Mouse (Mus musculus): Measurements from ENCODE around the gene Aamp. TPM values are rescaled to one million over a fixed set of nuclear protein-coding genes. Genes with fewer than 3 reads are reported as not detected.
A peak's percentile ranks its signal among the peaks of the same experiment; 100 is the strongest.

Aamp gene
- polyA plus RNA-seq, 1 experiment from 2014 or later: 232 TPM

DNA sequence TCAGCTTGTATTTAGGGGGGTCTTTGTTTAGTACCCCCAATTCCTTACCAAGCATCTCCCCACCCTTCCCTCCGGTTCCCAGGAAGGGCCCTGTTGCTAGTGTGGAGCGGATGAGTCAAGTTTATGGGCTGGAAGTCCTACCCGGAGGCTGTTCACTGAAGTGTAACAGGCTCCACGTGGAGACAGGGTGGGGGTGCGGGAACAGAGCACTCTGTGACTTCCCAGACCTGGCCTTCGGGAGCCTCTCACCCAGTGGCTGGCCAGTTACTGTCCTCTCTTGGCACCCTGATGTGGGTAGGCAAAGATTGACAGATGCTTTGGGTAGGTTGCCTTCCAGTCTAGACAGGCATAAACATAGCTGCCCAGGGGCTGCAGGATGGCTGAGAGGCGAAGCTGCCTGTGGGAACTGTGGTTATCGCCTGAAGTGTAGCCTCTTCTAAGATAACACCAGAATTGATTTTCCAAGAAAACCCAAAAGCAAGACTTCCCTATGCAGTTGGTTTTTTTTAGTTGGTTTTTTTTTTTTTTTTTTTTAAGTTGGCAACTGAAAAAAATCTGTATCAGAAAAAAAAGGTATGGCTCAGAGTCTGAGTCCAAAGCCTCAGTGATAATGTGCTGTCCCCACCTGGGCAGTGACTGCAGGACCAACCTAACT, 6.5 kb downstream of the Aamp start:
- ATAC-seq (ENCODE audit: insufficient number of reproducible peaks, low FRiP score, low TSS enrichment, low read depth): no peak
- whole genome bisulfite sequencing: 50% methylated on average over 8 of the region's 8 CpGs
- Histone ChIP-seq H3K4me3 (no peak overlapping the region), H3K27me3 (no peaks in the 10 kb centered on the region), H3K9ac (no peak overlapping the region), H3K4me2 (no peak overlapping the region), H3K4me1 (peaks cover 10% of the 10 kb centered on the region), H3K36me3 (peaks cover 47% of the 10 kb centered on the region), H3K27ac (no peak overlapping the region), H3K9me3 (no peaks in the 10 kb centered on the region)

DNA sequence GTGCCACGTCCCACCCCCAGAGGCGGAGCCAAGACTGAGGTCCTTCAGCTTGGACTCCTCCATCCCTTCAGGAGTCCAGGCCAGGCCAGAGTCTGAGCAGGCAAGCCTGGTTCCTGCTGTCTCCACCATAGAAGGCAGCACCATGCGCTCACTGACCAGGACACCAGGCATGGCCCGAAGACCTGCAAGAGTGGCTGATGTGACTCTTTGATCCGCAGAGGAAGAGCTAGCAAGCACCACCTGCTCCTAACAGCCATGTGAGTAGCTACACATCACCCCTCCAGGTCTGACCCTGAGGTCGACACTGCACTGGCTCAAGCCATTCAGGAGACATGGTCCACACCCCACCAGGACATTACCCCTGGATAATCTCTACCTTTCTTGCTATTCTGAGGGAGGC, 7.5 kb downstream of the Aamp start:
- no peak for ATAC-seq (ENCODE audit: insufficient number of reproducible peaks, low FRiP score, low TSS enrichment, low read depth)
- 64% methylated on average over 6 of the region's 6 CpGs for WGBS
- H3K27me3 ChIP-seq: no peaks in the 10 kb centered on the region
- no peak overlapping the region for H3K27ac ChIP-seq
- H3K4me1 ChIP-seq: peaks cover 4% of the 10 kb centered on the region
- H3K9ac ChIP-seq: no peak overlapping the region
- H3K4me2 ChIP-seq: no peak overlapping the region
- H3K9me3 ChIP-seq: no peaks in the 10 kb centered on the region
- peaks cover 37% of the 10 kb centered on the region for H3K36me3 ChIP-seq
- no peak overlapping the region for H3K4me3 ChIP-seq

GRCm38 (mm10) chr1:74275015-74275414, 9.5 kb downstream of the Aamp start:
- Histone ChIP-seq H3K9ac (no peak overlapping the region), H3K36me3 (peaks cover 17% of the 10 kb centered on the region), H3K4me3 (no peak overlapping the region), H3K27me3 (no peaks in the 10 kb centered on the region), H3K4me1 (peaks cover 4% of the 10 kb centered on the region), H3K9me3 (no peaks in the 10 kb centered on the region), H3K27ac (no peak overlapping the region), H3K4me2 (no peak overlapping the region)
- 7% methylated on average over 9 of the region's 9 CpGs for WGBS
- ATAC-seq (ENCODE audit: insufficient number of reproducible peaks, low FRiP score, low TSS enrichment, low read depth): no peak

GRCm38 (mm10) chr1:74271659-74272058, 12.9 kb downstream of the Aamp start:
- no peak overlapping the region for H3K9ac ChIP-seq

DNA sequence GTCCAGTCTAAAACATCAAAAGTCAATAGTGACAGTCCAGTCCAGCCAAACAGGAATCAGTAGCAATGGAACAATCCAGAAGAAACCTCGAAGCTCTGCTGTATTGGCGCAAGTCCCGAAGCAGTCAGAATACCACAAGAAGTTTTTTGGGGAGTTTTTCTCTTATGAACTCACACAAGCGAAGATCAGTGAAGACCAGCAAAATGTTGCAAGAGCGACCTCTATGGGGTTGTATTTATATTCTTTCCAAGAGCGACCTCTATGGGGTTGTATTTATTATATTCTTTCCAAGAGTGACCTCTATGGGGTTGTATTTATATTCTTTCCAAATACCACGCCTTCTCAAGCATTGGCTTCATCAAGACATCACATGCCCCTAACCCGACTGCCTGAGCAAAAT, 15.8 kb downstream of the Aamp start:
- ATAC-seq (ENCODE audit: insufficient number of reproducible peaks, low FRiP score, low TSS enrichment, low read depth): no peak
- H3K4me1 ChIP-seq: no peaks in the 10 kb centered on the region
- no peaks in the 10 kb centered on the region for H3K9me3 ChIP-seq
- H3K4me3 ChIP-seq: no peak overlapping the region
- no peaks in the 10 kb centered on the region for H3K27me3 ChIP-seq
- WGBS: 85% methylated on average over 8 of the region's 8 CpGs
- H3K27ac ChIP-seq: no peak overlapping the region
- H3K36me3 ChIP-seq: peaks cover 57% of the 10 kb centered on the region
- H3K9ac ChIP-seq: no peak overlapping the region
- no peak overlapping the region for H3K4me2 ChIP-seq

More at GRCm38 (mm10) chr1:74271659-74272058, 12.9 kb downstream of the Aamp start:
- no peak for ATAC-seq (ENCODE audit: insufficient number of reproducible peaks, low FRiP score, low TSS enrichment, low read depth)
- Histone ChIP-seq H3K4me3 (no peak overlapping the region), H3K4me2 (no peak overlapping the region), H3K27ac (no peak overlapping the region), H3K36me3 (peaks cover 28% of the 10 kb centered on the region), H3K4me1 (peaks cover 4% of the 10 kb centered on the region), H3K9me3 (no peaks in the 10 kb centered on the region), H3K27me3 (no peaks in the 10 kb centered on the region)
- WGBS: 65% methylated on average over 4 of the region's 4 CpGs

GRCm38 (mm10) chr1:74262510-74262909, 22.0 kb downstream of the Aamp start:
- Histone ChIP-seq H3K27me3 (no peaks in the 10 kb centered on the region), H3K9ac (no peak overlapping the region), H3K27ac (no peak overlapping the region), H3K9me3 (no peaks in the 10 kb centered on the region), H3K4me3 (no peak overlapping the region), H3K4me2 (no peak overlapping the region), H3K4me1 (no peaks in the 10 kb centered on the region), H3K36me3 (peaks cover 90% of the 10 kb centered on the region)
- ATAC-seq (ENCODE audit: insufficient number of reproducible peaks, low FRiP score, low TSS enrichment, low read depth): no peak
- WGBS: 85% methylated on average over 6 of the region's 6 CpGs

GRCm38 (mm10) chr1:74256782-74257181, 27.8 kb downstream of the Aamp start:
- H3K4me3 ChIP-seq: no peak overlapping the region
- no peak overlapping the region for H3K4me2 ChIP-seq
- H3K4me1 ChIP-seq: no peaks in the 10 kb centered on the region
- ATAC-seq (ENCODE audit: insufficient number of reproducible peaks, low FRiP score, low TSS enrichment, low read depth): no peak
- H3K9me3 ChIP-seq: no peaks in the 10 kb centered on the region
- 70% methylated on average over 4 of the region's 4 CpGs for WGBS
- H3K27ac ChIP-seq: no peak overlapping the region
- H3K9ac ChIP-seq: no peak overlapping the region
- peaks cover 83% of the 10 kb centered on the region for H3K36me3 ChIP-seq
- H3K27me3 ChIP-seq: no peaks in the 10 kb centered on the region

DNA sequence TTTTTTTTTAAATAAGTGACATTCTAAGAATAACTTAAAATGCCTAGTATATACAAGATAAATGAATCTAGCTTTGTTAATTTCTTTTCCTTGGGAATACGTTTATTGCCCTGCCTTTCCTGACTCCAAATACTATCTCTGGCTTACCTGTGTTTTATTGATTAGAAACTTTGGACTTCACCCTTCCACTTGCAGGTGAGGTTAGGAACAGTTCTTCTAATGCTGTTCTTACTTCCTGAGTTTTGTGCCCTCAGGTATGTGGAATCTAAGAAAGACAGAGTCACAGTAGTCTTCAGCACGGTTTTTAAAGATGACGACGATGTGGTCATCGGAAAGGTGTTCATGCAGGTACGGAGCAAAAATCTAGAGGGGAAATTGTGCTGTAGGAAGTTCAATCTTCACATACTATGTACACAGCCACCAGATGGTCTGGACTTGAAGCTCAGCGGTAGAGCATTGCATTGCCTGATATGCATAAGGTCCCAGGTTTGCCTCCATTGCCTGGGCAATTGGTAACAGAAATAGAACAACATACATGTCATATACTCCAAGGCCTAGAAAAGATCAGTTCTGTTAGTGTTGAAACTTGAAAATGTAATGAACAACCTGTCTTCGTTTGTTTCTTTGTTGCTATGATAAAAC, 28.7 kb downstream of the Aamp start:
- Histone ChIP-seq H3K9me3 (no peaks in the 10 kb centered on the region), H3K27me3 (no peaks in the 10 kb centered on the region), H3K27ac (no peak overlapping the region), H3K4me2 (no peak overlapping the region), H3K4me1 (no peaks in the 10 kb centered on the region), H3K9ac (no peak overlapping the region), H3K36me3 (peaks cover 85% of the 10 kb centered on the region), H3K4me3 (no peak overlapping the region)
- WGBS: 97% methylated on average over 8 of the region's 8 CpGs
- ATAC-seq (ENCODE audit: insufficient number of reproducible peaks, low FRiP score, low TSS enrichment, low read depth): no peak

DNA sequence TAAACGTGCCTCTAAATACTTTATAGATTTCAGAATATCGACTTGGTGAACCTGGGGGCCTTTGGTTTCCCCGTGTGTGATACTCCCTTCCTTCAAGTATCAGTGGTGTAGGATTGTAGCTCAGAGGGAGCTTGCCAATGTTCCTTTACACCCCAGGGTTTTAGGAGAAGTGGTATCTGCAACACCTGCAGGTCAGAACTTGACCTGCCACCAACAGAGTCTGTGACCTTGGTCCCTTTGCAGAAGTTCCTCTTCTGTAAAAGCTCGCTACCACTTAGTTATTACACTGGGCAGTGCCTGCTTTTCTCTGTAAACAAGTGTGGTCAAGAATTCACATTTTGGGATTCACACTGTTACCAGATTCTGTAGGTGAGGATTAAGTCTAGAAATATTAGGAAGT, 34.4 kb downstream of the Aamp start:
- 81% methylated on average over 4 of the region's 4 CpGs for WGBS
- no peaks in the 10 kb centered on the region for H3K4me1 ChIP-seq
- no peak for ATAC-seq (ENCODE audit: insufficient number of reproducible peaks, low FRiP score, low TSS enrichment, low read depth)

DNA sequence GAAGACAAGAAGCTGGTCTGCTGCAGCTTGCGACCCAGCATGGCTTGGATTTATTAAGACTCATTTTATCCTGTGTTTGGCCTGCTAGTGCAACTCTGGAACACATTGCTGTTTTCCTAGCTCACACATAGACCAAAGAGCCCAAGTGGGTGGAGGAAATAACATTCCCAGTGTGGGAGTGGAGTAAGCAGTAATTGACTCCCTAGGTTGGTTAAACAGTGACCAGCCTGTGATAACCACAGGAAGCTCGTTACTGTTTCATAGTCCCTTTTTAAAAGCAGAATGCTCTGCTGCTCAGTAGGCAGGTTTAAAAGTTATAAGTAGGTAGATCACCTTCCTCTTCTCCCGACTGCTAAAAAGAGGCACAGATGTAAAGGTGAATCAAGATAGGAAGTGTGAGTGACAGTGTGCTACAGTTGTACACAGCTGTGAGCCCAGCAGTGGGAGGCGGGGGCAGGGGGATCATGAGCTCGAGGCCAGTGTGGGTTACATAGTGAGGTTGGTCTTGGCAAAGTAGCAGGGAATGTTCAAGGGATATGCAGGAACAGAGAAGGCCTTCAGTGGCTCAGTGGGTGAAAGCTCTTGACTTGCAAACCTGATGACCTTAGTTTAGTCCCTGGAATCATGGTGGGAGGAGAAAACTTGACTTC, 35.1 kb downstream of the Aamp start:
- Histone ChIP-seq H3K4me2 (no peak overlapping the region), H3K4me3 (no peak overlapping the region), H3K27me3 (no peaks in the 10 kb centered on the region), H3K36me3 (peaks cover 57% of the 10 kb centered on the region), H3K9me3 (no peaks in the 10 kb centered on the region), H3K4me1 (no peaks in the 10 kb centered on the region), H3K27ac (peak overlapping the region; percentile 77), H3K9ac (no peak overlapping the region)
- ATAC-seq (ENCODE audit: insufficient number of reproducible peaks, low FRiP score, low TSS enrichment, low read depth): no peak
- WGBS: 40% methylated on average over 5 of the region's 5 CpGs

More for the DNA sequence above, 34.4 kb downstream of the Aamp start:
- no peaks in the 10 kb centered on the region for H3K27me3 ChIP-seq
- H3K4me3 ChIP-seq: no peak overlapping the region
- no peaks in the 10 kb centered on the region for H3K9me3 ChIP-seq
- H3K27ac ChIP-seq: no peak overlapping the region
- H3K4me2 ChIP-seq: no peak overlapping the region
- H3K9ac ChIP-seq: no peak overlapping the region
- H3K36me3 ChIP-seq: peaks cover 63% of the 10 kb centered on the region

- ATAC-seq (ENCODE audit: insufficient number of reproducible peaks, low FRiP score, low TSS enrichment, low read depth): no peak
- Histone ChIP-seq H3K36me3 (peaks cover 50% of the 10 kb centered on the region), H3K27ac (peak overlapping the region; percentile 77), H3K4me2 (no peak overlapping the region), H3K9ac (no peak overlapping the region), H3K27me3 (no peaks in the 10 kb centered on the region), H3K4me1 (peaks cover 3% of the 10 kb centered on the region; the same call in 1 of the 2 replicates), H3K9me3 (no peaks in the 10 kb centered on the region), H3K4me3 (no peak overlapping the region)
- WGBS: 41% methylated on average over 1 of the region's 1 CpGs
Observed at GRCm38 (mm10) chr1:74248799-74249198, 35.7 kb downstream of the Aamp start.

GRCm38 (mm10) chr1:74245525-74245924, 39.0 kb downstream of the Aamp start:
- ATAC-seq (ENCODE audit: insufficient number of reproducible peaks, low FRiP score, low TSS enrichment, low read depth): no peak
- WGBS: 85% methylated on average over 2 of the region's 2 CpGs
- peaks cover 21% of the 10 kb centered on the region for H3K36me3 ChIP-seq
- no peak overlapping the region for H3K27ac ChIP-seq
- no peak overlapping the region for H3K9ac ChIP-seq
- no peak overlapping the region for H3K4me2 ChIP-seq
- no peaks in the 10 kb centered on the region for H3K9me3 ChIP-seq
- no peak overlapping the region for H3K4me3 ChIP-seq
- peaks cover 3% of the 10 kb centered on the region; the same call in 1 of the 2 replicates for H3K4me1 ChIP-seq
- H3K27me3 ChIP-seq: no peaks in the 10 kb centered on the region

Measured in limb, embryonic 15.5 days (tissue).